Mouse (Mus musculus): ENCODE measurements around the gene Ifitm3. TPM values are rescaled to one million over a fixed set of nuclear protein-coding genes. Genes with fewer than 3 reads are reported as not detected.
"Not testable (repeated sequence)": the region's sequence is repeated elsewhere in the genome, so short reads cannot be mapped to it uniquely, and the experiment has no call there.

The Ifitm3 gene
- polyA plus RNA-seq, 1 experiment: 1,312 TPM

- no peak overlapping the region for H3K4me2 ChIP-seq (ENCODE audit: low read depth)
- H3ac ChIP-seq (ENCODE audit: control insufficient read depth, insufficient read length): no peak overlapping the region
- no peak overlapping the region for H3K4me3 ChIP-seq
- no peaks in the 10 kb centered on the region for H3K27me3 ChIP-seq (ENCODE audit: control insufficient read depth, insufficient read depth, insufficient read length)
- H3K79me2 ChIP-seq (ENCODE audit: control insufficient read depth, insufficient read depth): no peaks in the 10 kb centered on the region
- TF ChIP-seq POLR2A (IDR thresholded peaks at IDR 0.05; ENCODE audit: insufficient read length, low read depth) (no peak), MAX (IDR thresholded peaks at IDR 0.05; ENCODE audit: low read depth) (no peak), USF1 (IDR thresholded peaks at IDR 0.05; ENCODE audit: low read depth) (no peak), REST (IDR thresholded peaks at IDR 0.05; ENCODE audit: insufficient read depth, insufficient read length) (no peak), CEBPB (IDR thresholded peaks at IDR 0.05; ENCODE audit: insufficient read depth, poor library complexity, severe bottlenecking) (no peak), TCF3 (IDR thresholded peaks at IDR 0.05; ENCODE audit: insufficient read length, low read depth) (no peak), MYOG (IDR thresholded peaks at IDR 0.05; ENCODE audit: control insufficient read depth in 1 of 3, insufficient read depth in 1 of 3, insufficient read length in 2 of 3, low read depth in 2 of 3) (no peak), SRF (IDR thresholded peaks at IDR 0.05; ENCODE audit: control insufficient read depth, insufficient read length, low read depth) (no peak), MYOD1 (IDR thresholded peaks at IDR 0.05; ENCODE audit: control insufficient read depth in 1 of 3, insufficient read length in 2 of 3, low read depth in 2 of 3) (no peak), E2F4 (IDR thresholded peaks at IDR 0.05; ENCODE audit: insufficient read depth) (no peak)
- no peaks in the 10 kb centered on the region for H3K36me3 ChIP-seq (ENCODE audit: control insufficient read depth, insufficient read depth)
Measured at GRCm38 (mm10) chr7:141024865-141025838, 14.6 kb upstream of the Ifitm3 start.

GRCm38 (mm10) chr7:141021489-141022449, 11.2 kb upstream of the Ifitm3 start:
- no peak overlapping the region for H3ac ChIP-seq (ENCODE audit: control insufficient read depth, insufficient read length)
- H3K27me3 ChIP-seq (ENCODE audit: control insufficient read depth, insufficient read depth, insufficient read length): no peaks in the 10 kb centered on the region
- no peaks in the 10 kb centered on the region for H3K79me2 ChIP-seq (ENCODE audit: control insufficient read depth, insufficient read depth)
- TF ChIP-seq MYOD1 (IDR thresholded peaks at IDR 0.05; ENCODE audit: control insufficient read depth in 1 of 3, insufficient read length in 2 of 3, low read depth in 2 of 3) (no peak), POLR2A (IDR thresholded peaks at IDR 0.05; ENCODE audit: insufficient read length, low read depth) (no peak), E2F4 (IDR thresholded peaks at IDR 0.05; ENCODE audit: insufficient read depth) (no peak), MAX (IDR thresholded peaks at IDR 0.05; ENCODE audit: low read depth) (no peak), MYOG (IDR thresholded peaks at IDR 0.05; ENCODE audit: control insufficient read depth in 1 of 3, insufficient read depth in 1 of 3, insufficient read length in 2 of 3, low read depth in 2 of 3) (no peak), REST (IDR thresholded peaks at IDR 0.05; ENCODE audit: insufficient read depth, insufficient read length) (no peak), TCF3 (IDR thresholded peaks at IDR 0.05; ENCODE audit: insufficient read length, low read depth) (no peak), POLR2AphosphoS2 (IDR thresholded peaks at IDR 0.05; ENCODE audit: insufficient read length, low read depth) (no peak), TCF12 (IDR thresholded peaks at IDR 0.05; ENCODE audit: insufficient read depth, poor library complexity, severe bottlenecking) (no peak), SRF (IDR thresholded peaks at IDR 0.05; ENCODE audit: control insufficient read depth, insufficient read length, low read depth) (no peak), USF1 (IDR thresholded peaks at IDR 0.05; ENCODE audit: low read depth) (no peak)
- H3K4me2 ChIP-seq (ENCODE audit: low read depth): no peak overlapping the region
- H3K4me3 ChIP-seq: no peak overlapping the region
- no peaks in the 10 kb centered on the region for H3K36me3 ChIP-seq (ENCODE audit: control insufficient read depth, insufficient read depth)

- Histone ChIP-seq H3K27me3 (ENCODE audit: control insufficient read depth, insufficient read depth, insufficient read length) (no peaks in the 10 kb centered on the region), H3K4me3 (no peak overlapping the region), H3K79me2 (ENCODE audit: control insufficient read depth, insufficient read depth) (no peaks in the 10 kb centered on the region), H3K36me3 (ENCODE audit: control insufficient read depth, insufficient read depth) (no peaks in the 10 kb centered on the region), H3ac (ENCODE audit: control insufficient read depth, insufficient read length) (no peak overlapping the region), H3K4me2 (ENCODE audit: low read depth) (no peak overlapping the region)
- no peak for TF ChIP-seq USF1 (IDR thresholded peaks at IDR 0.05; ENCODE audit: low read depth)
- TF ChIP-seq POLR2A (IDR thresholded peaks at IDR 0.05; ENCODE audit: insufficient read length, low read depth): no peak
- no peak for TF ChIP-seq MYOG (IDR thresholded peaks at IDR 0.05; ENCODE audit: control insufficient read depth in 1 of 3, insufficient read depth in 1 of 3, insufficient read length in 2 of 3, low read depth in 2 of 3)
- no peak for TF ChIP-seq CEBPB (IDR thresholded peaks at IDR 0.05; ENCODE audit: insufficient read depth, poor library complexity, severe bottlenecking)
- no peak for TF ChIP-seq TCF3 (IDR thresholded peaks at IDR 0.05; ENCODE audit: insufficient read length, low read depth)
- no peak for TF ChIP-seq POLR2AphosphoS2 (IDR thresholded peaks at IDR 0.05; ENCODE audit: insufficient read length, low read depth)
- TF ChIP-seq TCF12 (IDR thresholded peaks at IDR 0.05; ENCODE audit: insufficient read depth, poor library complexity, severe bottlenecking): no peak
- TF ChIP-seq SRF (IDR thresholded peaks at IDR 0.05; ENCODE audit: control insufficient read depth, insufficient read length, low read depth): no peak
- TF ChIP-seq MAX (IDR thresholded peaks at IDR 0.05; ENCODE audit: low read depth): no peak
- TF ChIP-seq E2F4 (IDR thresholded peaks at IDR 0.05; ENCODE audit: insufficient read depth): no peak
Measured at GRCm38 (mm10) chr7:141019028-141019427, 8.5 kb upstream of the Ifitm3 start.

GRCm38 (mm10) chr7:141017824-141018223, 7.3 kb upstream of the Ifitm3 start, which contains the start of gene Ifitm6:
TSS of gene Ifitm6 (minus strand) at chr7:141017924.
- H3K79me2 ChIP-seq (ENCODE audit: control insufficient read depth, insufficient read depth); H3K4me3 ChIP-seq; H3K27me3 ChIP-seq (ENCODE audit: control insufficient read depth, insufficient read depth, insufficient read length); H3ac ChIP-seq (ENCODE audit: control insufficient read depth, insufficient read length); H3K36me3 ChIP-seq (ENCODE audit: control insufficient read depth, insufficient read depth): not testable (repeated sequence)
- H3K4me2 ChIP-seq (ENCODE audit: low read depth): peak within 1 kb of the TSS; percentile 64

Data from myocyte (in vitro differentiated cells).